Mouse (Mus musculus) liver, embryonic 13.5 days (tissue): Measurements from ENCODE around the gene Olfr479. TPM values are rescaled to one million over a fixed set of nuclear protein-coding genes. Genes with fewer than 3 reads are reported as not detected.
"Not testable (repeated sequence)": the region's sequence is repeated elsewhere in the genome, so short reads cannot be mapped to it uniquely, and the experiment has no call there.

Source experiments
- ATAC-seq: fragments of 200-750 bp; cut with Nextera tagmentation; 2 replicates; pipeline ENCODE4 v1.8.0; 2017; ENCODE audit warnings: low read depth, mild to moderate bottlenecking, moderate number of reproducible peaks, moderate library complexity
- DNase-seq: peaks from one replicate; pipeline ENCODE4 v3.0.0; 2022
- H3K27ac ChIP-seq: fragments of 300-500 bp; sonication (generic); 2 replicates; pipeline ENCODE4 v1.5.1; 2015; ENCODE audit warnings: moderate library complexity, mild to moderate bottlenecking, inconsistent platforms
- H3K27me3 ChIP-seq: fragments of 300-500 bp; sonication (generic); 2 replicates; pipeline ENCODE4 v1.6.1; 2015; ENCODE audit warnings: mild to moderate bottlenecking, inconsistent platforms
- H3K36me3 ChIP-seq: fragments of 300-500 bp; sonication (generic); 2 replicates; pipeline ENCODE4 v1.6.1; 2015; ENCODE audit warnings: mild to moderate bottlenecking, inconsistent platforms
- H3K4me1 ChIP-seq: fragments of 300-500 bp; sonication (generic); replicated peaks from 2 replicates; pipeline ENCODE4 v1.6.1; 2015; ENCODE audit warnings: inconsistent platforms
- H3K4me2 ChIP-seq: fragments of 300-500 bp; sonication (generic); 2 replicates; pipeline ENCODE4 v1.6.1; 2015; ENCODE audit warnings: inconsistent platforms, mild to moderate bottlenecking, moderate library complexity
- H3K4me3 ChIP-seq: fragments of 300-500 bp; sonication (generic); replicated peaks from 2 replicates; pipeline ENCODE4 v1.5.1; 2015; ENCODE audit warnings: mild to moderate bottlenecking, inconsistent platforms
- H3K9ac ChIP-seq: fragments of 300-500 bp; sonication (generic); 2 replicates; pipeline ENCODE4 v1.6.1; 2015; ENCODE audit warnings: mild to moderate bottlenecking, inconsistent platforms
- H3K9me3 ChIP-seq: fragments of 300-500 bp; sonication (generic); replicated peaks from 2 replicates; pipeline ENCODE4 v1.6.1; 2016; ENCODE audit warnings: inconsistent platforms
- WGBS: fragments of 180-500 bp; shearing (Covaris S2); methylation state at CpG from one replicate; pipeline ENCODE4 v1.1.7; 2015; ENCODE audit not compliant: insufficient replicate concordance; 5-methylcytosine and 5-hydroxymethylcytosine counted together
- polyA plus RNA-seq: library from polyadenylated mRNA; unstranded; fragments of >200 nt; fragmentation: Nextera tagmentation; extraction: Ambion mirVana; gene quantifications from 2 replicates; pipeline ENCODE4 v1.2.1, GENCODE M21; 2015

Olfr479 gene
- not detected in 2 replicates for polyA plus RNA-seq

- DNase-seq (no peak), ATAC-seq (no peak)
- no peak within 1 kb of the TSS for H3K27ac ChIP-seq
- H3K4me2 ChIP-seq, result no peak within 1 kb of the TSS
- no peaks in the 10 kb centered on the region for H3K36me3 ChIP-seq
- no peak within 1 kb of the TSS for H3K4me3 ChIP-seq
- H3K27me3 ChIP-seq, result no peaks in the 10 kb centered on the region
- H3K4me1 ChIP-seq, result no peaks in the 10 kb centered on the region
- whole genome bisulfite sequencing, result 55% methylated on average over 2 of the region's 2 CpGs
- H3K9ac ChIP-seq, result no peak within 1 kb of the TSS
- H3K9me3 ChIP-seq, result no peaks in the 10 kb centered on the region
These were observed at the start of gene Olfr479 for GRCm38 (mm10) chr7:108050393-108050792. Gene Olfr479, plus strand, starts transcription at chr7:108050693.

GRCm38 (mm10) chr7:108014256-108014655 lies 36.2 kb upstream of the Olfr479 start:
- H3K27me3 ChIP-seq, ATAC-seq, H3K27ac ChIP-seq, DNase-seq, H3K4me3 ChIP-seq, H3K4me1 ChIP-seq, H3K4me2 ChIP-seq, H3K9ac ChIP-seq, H3K9me3 ChIP-seq, H3K36me3 ChIP-seq: not testable (repeated sequence)

- Histone ChIP-seq H3K27me3 (no peaks in the 10 kb centered on the region), H3K4me2 (no peak within 1 kb of the TSS), H3K4me3 (no peak within 1 kb of the TSS), H3K4me1 (no peaks in the 10 kb centered on the region), H3K9me3 (0 out of 2 replicates have a peak, but pooled peaks cover 2% of the 10 kb centered on the region), H3K27ac (no peak within 1 kb of the TSS), H3K9ac (no peak within 1 kb of the TSS), H3K36me3 (no peaks in the 10 kb centered on the region)
- DNase-seq (no peak), ATAC-seq (no peak)
- 56% methylated on average over 3 of the region's 3 CpGs for WGBS
These were observed 16.6 kb upstream of the Olfr479 start, which contains the start of gene Olfr478 for GRCm38 (mm10) chr7:108033889-108034288. Gene Olfr478, minus strand, starts transcription at chr7:108033989.

GRCm38 (mm10) chr7:108067246-108067645 lies 16.8 kb downstream of the Olfr479 start, which contains the start of gene Olfr480:
Gene Olfr480, minus strand, starts transcription at chr7:108067346.
- Histone ChIP-seq H3K4me3 (no peak within 1 kb of the TSS), H3K27me3 (no peaks in the 10 kb centered on the region), H3K36me3 (no peaks in the 10 kb centered on the region), H3K9me3 (no peaks in the 10 kb centered on the region), H3K27ac (no peak within 1 kb of the TSS), H3K9ac (no peak within 1 kb of the TSS), H3K4me2 (no peak within 1 kb of the TSS), H3K4me1 (no peaks in the 10 kb centered on the region)
- ATAC-seq (no peak), DNase-seq (no peak)
- 58% methylated on average over 1 of the region's 1 CpGs for WGBS

- H3K9me3 ChIP-seq, result no peaks in the 10 kb centered on the region
- H3K9ac ChIP-seq, result no peak within 1 kb of the TSS
- no peaks in the 10 kb centered on the region for H3K4me1 ChIP-seq
- DNase-seq (no peak), ATAC-seq (no peak)
- no peaks in the 10 kb centered on the region for H3K36me3 ChIP-seq
- no peak within 1 kb of the TSS for H3K4me3 ChIP-seq
- H3K4me2 ChIP-seq, result no peak within 1 kb of the TSS
- H3K27ac ChIP-seq, result no peak within 1 kb of the TSS
- H3K27me3 ChIP-seq, result no peaks in the 10 kb centered on the region
These were observed 29.1 kb downstream of the Olfr479 start, which contains the start of gene Olfr481 for GRCm38 (mm10) chr7:108079555-108079954. Gene Olfr481, plus strand, starts transcription at chr7:108079855.

GRCm38 (mm10) chr7:108097486-108097885 lies 47.0 kb downstream of the Olfr479 start, which contains the start of gene Olfr482:
Gene Olfr482, minus strand, starts transcription at chr7:108097586.
- no peak within 1 kb of the TSS for H3K4me3 ChIP-seq
- no peak within 1 kb of the TSS for H3K27ac ChIP-seq
- no peak for DNase-seq
- no peaks in the 10 kb centered on the region for H3K9me3 ChIP-seq
- H3K9ac ChIP-seq, result no peak within 1 kb of the TSS
- H3K27me3 ChIP-seq, result no peaks in the 10 kb centered on the region
- no peak for ATAC-seq
- no peaks in the 10 kb centered on the region for H3K4me1 ChIP-seq
- H3K36me3 ChIP-seq, result no peaks in the 10 kb centered on the region
- 55% methylated on average over 1 of the region's 1 CpGs for WGBS
- no peak within 1 kb of the TSS for H3K4me2 ChIP-seq

- Histone ChIP-seq H3K4me2 (no peak within 1 kb of the TSS), H3K27me3 (no peaks in the 10 kb centered on the region), H3K9ac (no peak within 1 kb of the TSS), H3K36me3 (no peaks in the 10 kb centered on the region), H3K4me1 (no peaks in the 10 kb centered on the region), H3K4me3 (no peak within 1 kb of the TSS), H3K27ac (no peak within 1 kb of the TSS), H3K9me3 (no peaks in the 10 kb centered on the region)
- 64% methylated on average over 1 of the region's 1 CpGs for WGBS
- DNase-seq (no peak), ATAC-seq (no peak)
These were observed 50.1 kb downstream of the Olfr479 start, which contains the start of gene Olfr483 for GRCm38 (mm10) chr7:108100549-108100948. Gene Olfr483, plus strand, starts transcription at chr7:108100849.

Other genes starting within 250 kb of the Olfr479 start
- gene Ovch2, start 249.5 kb upstream of the Olfr479 start, polyA plus RNA-seq, result not detected in 2 replicates
- gene Olfr467, start 238.4 kb upstream of the Olfr479 start, polyA plus RNA-seq, result not detected in 2 replicates
- gene Olfr469, start 225.2 kb upstream of the Olfr479 start, polyA plus RNA-seq, result not detected in 2 replicates
- gene Olfr470, start 203.2 kb upstream of the Olfr479 start, polyA plus RNA-seq, result not detected in 2 replicates
- gene Olfr472, start 152.8 kb upstream of the Olfr479 start, polyA plus RNA-seq, result not detected in 2 replicates
- not detected in 2 replicates for gene Olfr473, start 120.2 kb upstream of the Olfr479 start, polyA plus RNA-seq
- gene Olfr474, start 96.0 kb upstream of the Olfr479 start, polyA plus RNA-seq, result not detected in 2 replicates
- gene Olfr476, start 85.9 kb upstream of the Olfr479 start, polyA plus RNA-seq, result not detected in 2 replicates
- gene Olfr477, start 64.0 kb upstream of the Olfr479 start, polyA plus RNA-seq, result not detected in 2 replicates
- not detected in 2 replicates for gene Olfr478, start 16.7 kb upstream of the Olfr479 start, polyA plus RNA-seq
- not detected in 2 replicates for gene Olfr480, start 16.7 kb downstream of the Olfr479 start, polyA plus RNA-seq
- gene Olfr481, start 29.2 kb downstream of the Olfr479 start, polyA plus RNA-seq, result not detected in 2 replicates
- gene Olfr482, start 46.9 kb downstream of the Olfr479 start, polyA plus RNA-seq, result 0.06 TPM in 1 of 2 replicates, not detected in the other
- gene Olfr483, start 50.2 kb downstream of the Olfr479 start, polyA plus RNA-seq, result not detected in 2 replicates
- gene Olfr484, start 76.8 kb downstream of the Olfr479 start, polyA plus RNA-seq, result not detected in 2 replicates
- not detected in 2 replicates for gene Olfr485, start 109.2 kb downstream of the Olfr479 start, polyA plus RNA-seq
- gene Olfr486, start 122.0 kb downstream of the Olfr479 start, polyA plus RNA-seq, result not detected in 2 replicates
- gene Olfr487, start 163.9 kb downstream of the Olfr479 start, polyA plus RNA-seq, result not detected in 2 replicates
- gene Olfr488, start 207.7 kb downstream of the Olfr479 start, polyA plus RNA-seq, result not detected in 2 replicates
- gene Olfr490, start 238.2 kb downstream of the Olfr479 start, polyA plus RNA-seq, result not detected in 2 replicates